Mouse (Mus musculus): Measurements from ENCODE around the gene Gm39115. TPM values are rescaled to one million over a fixed set of nuclear protein-coding genes. Genes with fewer than 3 reads are reported as not detected.
A peak's percentile ranks its signal among the peaks of the same experiment; 100 is the strongest.

Gm39115 gene
- polyA plus RNA-seq, 1 experiment from 2014 or later = not detected

GRCm38 (mm10) chr7:142092991-142093390 lies 42.8 kb downstream of the Gm39115 start:
- no peak overlapping the region for H3K9ac ChIP-seq (ENCODE audit: low read depth, low read length)
- H3K27me3 ChIP-seq (replicated peaks; ENCODE audit: control insufficient read depth, insufficient read depth, low read length) = peaks cover 96% of the 10 kb centered on the region
- no peaks in the 10 kb centered on the region for H3K36me3 ChIP-seq (ENCODE audit: control insufficient read depth, insufficient read depth, low read length)
- peaks cover 35% of the 10 kb centered on the region for H3K4me1 ChIP-seq (replicated peaks; ENCODE audit: control insufficient read depth, insufficient read depth, low read length)
- 52% methylated on average over 1 of the region's 1 CpGs for WGBS
- H3K4me2 ChIP-seq = no peak overlapping the region
- DNase-seq (ENCODE audit: low spot score) (no peak), ATAC-seq (replicated peaks; ENCODE audit: low FRiP score) (no peak)
- no peak overlapping the region for H3K4me3 ChIP-seq (ENCODE audit: low read depth, low read length)
- no peak overlapping the region for H3K27ac ChIP-seq (ENCODE audit: low read depth, low read length)
- H3K9me3 ChIP-seq (ENCODE audit: control insufficient read depth, low read length) = no peaks in the 10 kb centered on the region

DNA sequence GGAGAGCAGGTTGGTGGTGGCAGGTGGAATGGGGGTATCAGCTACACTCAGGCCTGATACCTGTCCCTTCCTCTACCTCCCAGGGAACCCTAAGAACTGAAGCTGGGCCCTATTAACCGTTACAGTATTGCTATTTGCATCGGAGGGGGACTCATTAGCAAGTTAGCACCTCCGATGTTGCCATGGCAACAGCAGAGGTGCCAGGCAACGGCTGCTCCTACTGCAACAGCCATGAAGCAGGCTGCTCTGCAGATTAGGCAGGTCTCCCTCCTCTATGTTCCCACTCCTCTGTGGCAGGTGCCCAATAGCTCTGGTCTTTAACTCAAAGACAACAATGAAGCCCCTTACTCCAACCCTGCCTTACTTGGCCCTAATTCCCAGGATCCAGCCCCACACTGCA lies 44.0 kb downstream of the Gm39115 start:
- Histone ChIP-seq H3K9ac (ENCODE audit: low read depth, low read length) (no peak overlapping the region), H3K27ac (ENCODE audit: low read depth, low read length) (no peak overlapping the region), H3K36me3 (ENCODE audit: control insufficient read depth, insufficient read depth, low read length) (no peaks in the 10 kb centered on the region), H3K9me3 (ENCODE audit: control insufficient read depth, low read length) (no peaks in the 10 kb centered on the region), H3K27me3 (replicated peaks; ENCODE audit: control insufficient read depth, insufficient read depth, low read length) (peaks cover 86% of the 10 kb centered on the region), H3K4me2 (no peak overlapping the region), H3K4me1 (replicated peaks; ENCODE audit: control insufficient read depth, insufficient read depth, low read length) (peaks cover 42% of the 10 kb centered on the region), H3K4me3 (ENCODE audit: low read depth, low read length) (no peak overlapping the region)
- 14% methylated on average over 4 of the region's 4 CpGs for WGBS
- DNase-seq (ENCODE audit: low spot score) (no peak), ATAC-seq (replicated peaks; ENCODE audit: low FRiP score) (no peak)

GRCm38 (mm10) chr7:142089648-142090447 lies 46.0 kb downstream of the Gm39115 start:
- Histone ChIP-seq H3K9me3 (ENCODE audit: control insufficient read depth, low read length) (no peaks in the 10 kb centered on the region), H3K36me3 (ENCODE audit: control insufficient read depth, insufficient read depth, low read length) (no peaks in the 10 kb centered on the region), H3K4me3 (ENCODE audit: low read depth, low read length) (no peak overlapping the region), H3K4me2 (no peak overlapping the region), H3K27me3 (replicated peaks; ENCODE audit: control insufficient read depth, insufficient read depth, low read length) (peaks cover 70% of the 10 kb centered on the region), H3K9ac (ENCODE audit: low read depth, low read length) (no peak overlapping the region), H3K27ac (ENCODE audit: low read depth, low read length) (no peak overlapping the region), H3K4me1 (replicated peaks; ENCODE audit: control insufficient read depth, insufficient read depth, low read length) (peaks cover 49% of the 10 kb centered on the region)
- ATAC-seq (replicated peaks; ENCODE audit: low FRiP score) (no peak), DNase-seq (ENCODE audit: low spot score) (no peak)
- WGBS = 55% methylated on average over 17 of the region's 17 CpGs

DNA sequence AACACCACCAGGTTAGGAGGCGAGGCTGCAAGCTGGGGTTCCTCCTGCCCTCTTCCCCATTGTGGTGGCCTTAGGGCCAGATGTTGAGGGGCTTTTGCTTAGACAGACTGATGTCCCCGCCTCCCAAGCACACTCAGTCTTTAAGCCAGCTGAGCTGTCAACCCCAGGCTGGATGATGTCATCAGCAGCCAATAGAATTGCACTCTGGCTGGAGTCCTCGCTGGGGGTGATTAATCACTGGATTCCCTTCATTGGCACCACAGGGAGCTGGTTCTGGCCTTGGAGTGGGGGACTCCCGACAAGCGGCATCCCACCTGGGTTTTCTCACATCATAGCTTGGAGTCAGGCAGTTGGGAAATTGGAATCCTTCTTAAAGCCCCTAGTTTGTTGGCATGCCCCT lies 46.9 kb downstream of the Gm39115 start:
- Histone ChIP-seq H3K27ac (ENCODE audit: low read depth, low read length) (no peak overlapping the region), H3K9ac (ENCODE audit: low read depth, low read length) (0 out of 2 replicates have a peak overlapping the region, but pooled peaks have one; percentile 10), H3K4me1 (replicated peaks; ENCODE audit: control insufficient read depth, insufficient read depth, low read length) (peaks cover 45% of the 10 kb centered on the region), H3K4me2 (no peak overlapping the region), H3K4me3 (ENCODE audit: low read depth, low read length) (no peak overlapping the region), H3K27me3 (replicated peaks; ENCODE audit: control insufficient read depth, insufficient read depth, low read length) (peaks cover 69% of the 10 kb centered on the region), H3K36me3 (ENCODE audit: control insufficient read depth, insufficient read depth, low read length) (no peaks in the 10 kb centered on the region), H3K9me3 (ENCODE audit: control insufficient read depth, low read length) (no peaks in the 10 kb centered on the region)
- DNase-seq (ENCODE audit: low spot score) = no peak
- ATAC-seq (replicated peaks; ENCODE audit: low FRiP score) = 0 out of 2 replicates have a peak, but pooled peaks have one; percentile 14
- WGBS = 8% methylated on average over 5 of the region's 5 CpGs

GRCm38 (mm10) chr7:142087069-142087652 lies 48.7 kb downstream of the Gm39115 start:
- WGBS = 65% methylated on average over 1 of the region's 1 CpGs
- Histone ChIP-seq H3K4me1 (replicated peaks; ENCODE audit: control insufficient read depth, insufficient read depth, low read length) (peaks cover 44% of the 10 kb centered on the region), H3K9ac (ENCODE audit: low read depth, low read length) (peak overlapping the region; percentile 51), H3K4me3 (ENCODE audit: low read depth, low read length) (no peak overlapping the region), H3K4me2 (peak overlapping the region; percentile 54), H3K9me3 (ENCODE audit: control insufficient read depth, low read length) (no peaks in the 10 kb centered on the region), H3K27ac (ENCODE audit: low read depth, low read length) (peak overlapping the region; percentile 92), H3K27me3 (replicated peaks; ENCODE audit: control insufficient read depth, insufficient read depth, low read length) (peaks cover 69% of the 10 kb centered on the region), H3K36me3 (ENCODE audit: control insufficient read depth, insufficient read depth, low read length) (no peaks in the 10 kb centered on the region)
- DNase-seq (ENCODE audit: low spot score) = no peak
- peak; percentile 98 for ATAC-seq (replicated peaks; ENCODE audit: low FRiP score)

DNA sequence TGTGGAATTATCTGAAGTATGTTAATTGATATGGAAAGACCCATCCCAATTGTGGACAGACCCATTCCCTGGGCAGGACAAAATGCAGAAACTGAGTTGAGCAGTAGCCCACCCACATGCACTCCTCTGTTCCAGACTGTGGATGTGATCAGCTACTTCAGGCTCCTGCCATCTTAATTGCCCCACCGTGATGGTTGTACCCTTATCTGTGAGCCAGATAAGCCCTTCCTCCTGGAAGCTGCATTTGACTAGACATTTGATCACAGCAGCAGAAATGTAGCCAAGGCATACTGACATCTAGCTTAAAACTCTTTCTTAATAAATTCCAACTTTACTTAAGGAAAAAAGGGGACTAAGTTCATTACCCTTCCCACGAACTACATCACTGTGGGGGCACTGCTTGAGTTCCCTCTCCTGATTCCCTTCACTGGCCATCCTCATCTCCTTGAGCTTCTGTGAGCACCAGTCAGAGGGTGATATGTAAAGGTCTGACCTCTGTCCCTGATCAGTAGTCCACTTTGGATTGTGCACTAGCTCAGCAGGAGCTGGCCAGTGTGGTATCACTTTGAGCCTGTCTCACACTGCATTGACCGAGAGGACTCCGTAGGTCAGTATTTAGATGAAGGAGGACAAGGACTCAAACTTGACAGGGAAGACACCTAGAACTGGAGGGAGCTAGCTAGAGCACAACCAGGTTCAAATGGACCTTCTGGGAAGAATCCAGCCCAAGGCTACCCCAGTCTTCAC lies 49.5 kb downstream of the Gm39115 start:
- no peak for ATAC-seq (replicated peaks; ENCODE audit: low FRiP score)
- Histone ChIP-seq H3K9me3 (ENCODE audit: control insufficient read depth, low read length) (no peaks in the 10 kb centered on the region), H3K36me3 (ENCODE audit: control insufficient read depth, insufficient read depth, low read length) (no peaks in the 10 kb centered on the region), H3K4me2 (peak overlapping the region; percentile 51), H3K27ac (ENCODE audit: low read depth, low read length) (peak overlapping the region; percentile 92), H3K9ac (ENCODE audit: low read depth, low read length) (peak overlapping the region; percentile 51), H3K4me3 (ENCODE audit: low read depth, low read length) (no peak overlapping the region), H3K27me3 (replicated peaks; ENCODE audit: control insufficient read depth, insufficient read depth, low read length) (peaks cover 69% of the 10 kb centered on the region), H3K4me1 (replicated peaks; ENCODE audit: control insufficient read depth, insufficient read depth, low read length) (peaks cover 44% of the 10 kb centered on the region)
- 52% methylated on average over 4 of the region's 4 CpGs for WGBS
- DNase-seq (ENCODE audit: low spot score) = no peak

Other genes starting within 250 kb of the Gm39115 start
- 37.7 and 41.9 TPM in 2 replicates for gene Tollip, start 217.5 kb downstream of the Gm39115 start, polyA plus RNA-seq (2014; fragmentation: Nextera tagmentation; extraction: Ambion mirVana)
- gene Brsk2, start 186.3 kb downstream of the Gm39115 start, polyA plus RNA-seq (2014; fragmentation: Nextera tagmentation; extraction: Ambion mirVana) = 0.34 and 0.61 TPM in 2 replicates
- 63.1 and 67.1 TPM in 2 replicates for gene Mob2, start 75.0 kb downstream of the Gm39115 start, polyA plus RNA-seq (2014; fragmentation: Nextera tagmentation; extraction: Ambion mirVana)
- 2.5 and 2.6 TPM in 2 replicates for gene Dusp8, start 40.2 kb downstream of the Gm39115 start, polyA plus RNA-seq (2014; fragmentation: Nextera tagmentation; extraction: Ambion mirVana)
- not detected in 2 replicates for gene Gm45618, start 15.3 kb downstream of the Gm39115 start, polyA plus RNA-seq (2014; fragmentation: Nextera tagmentation; extraction: Ambion mirVana)
- gene Gm45337, start 8.6 kb upstream of the Gm39115 start, polyA plus RNA-seq (2014; fragmentation: Nextera tagmentation; extraction: Ambion mirVana) = not detected in 2 replicates
- gene Gm29735, start 21.1 kb upstream of the Gm39115 start, polyA plus RNA-seq (2014; fragmentation: Nextera tagmentation; extraction: Ambion mirVana) = not detected in 2 replicates
- not detected in 2 replicates for gene Gm4553, start 29.7 kb upstream of the Gm39115 start, polyA plus RNA-seq (2014; fragmentation: Nextera tagmentation; extraction: Ambion mirVana)
- gene Krtap5-2, start 40.0 kb upstream of the Gm39115 start, polyA plus RNA-seq (2014; fragmentation: Nextera tagmentation; extraction: Ambion mirVana) = not detected in 2 replicates
- gene Gm10153, start 54.4 kb upstream of the Gm39115 start, polyA plus RNA-seq (2014; fragmentation: Nextera tagmentation; extraction: Ambion mirVana) = not detected in 2 replicates
- not detected in 2 replicates for gene Krtap5-3, start 65.3 kb upstream of the Gm39115 start, polyA plus RNA-seq (2014; fragmentation: Nextera tagmentation; extraction: Ambion mirVana)
- gene Gm7579, start 75.8 kb upstream of the Gm39115 start, polyA plus RNA-seq (2014; fragmentation: Nextera tagmentation; extraction: Ambion mirVana) = not detected in 2 replicates
- gene Krtap5-5, start 93.9 kb upstream of the Gm39115 start, polyA plus RNA-seq (2014; fragmentation: Nextera tagmentation; extraction: Ambion mirVana) = not detected in 2 replicates
- gene Gm40460, start 105.0 kb upstream of the Gm39115 start, polyA plus RNA-seq (2014; fragmentation: Nextera tagmentation; extraction: Ambion mirVana) = not detected in 2 replicates
- gene Gm2431, start 122.3 kb upstream of the Gm39115 start, polyA plus RNA-seq (2014; fragmentation: Nextera tagmentation; extraction: Ambion mirVana) = not detected in 2 replicates
- gene Gm4559, start 138.3 kb upstream of the Gm39115 start, polyA plus RNA-seq (2014; fragmentation: Nextera tagmentation; extraction: Ambion mirVana) = not detected in 2 replicates
- not detected in 2 replicates for gene Krtap5-1, start 161.1 kb upstream of the Gm39115 start, polyA plus RNA-seq (2014; fragmentation: Nextera tagmentation; extraction: Ambion mirVana)
- gene Krtap5-4, start 167.5 kb upstream of the Gm39115 start, polyA plus RNA-seq (2014; fragmentation: Nextera tagmentation; extraction: Ambion mirVana) = not detected in 2 replicates
- gene Ifitm10, start 237.7 kb upstream of the Gm39115 start, polyA plus RNA-seq (2014; fragmentation: Nextera tagmentation; extraction: Ambion mirVana) = 1.8 and 2.4 TPM in 2 replicates
- not detected in 2 replicates for gene Gm49369, start 246.6 kb upstream of the Gm39115 start, polyA plus RNA-seq (2014; fragmentation: Nextera tagmentation; extraction: Ambion mirVana)

Data from liver, embryonic 11.5 days (tissue).